Mouse (Mus musculus) neural tube, embryonic 13.5 days (tissue): ENCODE results near the gene Fam3a. TPM values are rescaled to one million over a fixed set of nuclear protein-coding genes. Genes with fewer than 3 reads are reported as not detected.

ENCODE experiments used
- ATAC-seq: fragments of 200-750 bp; cut with Nextera tagmentation; 2 replicates; pipeline ENCODE4 v1.8.0; 2017; ENCODE audit warnings: low read depth, mild to moderate bottlenecking, moderate TSS enrichment, moderate library complexity
- H3K27ac ChIP-seq: fragments of 300-500 bp; sonication (generic); replicated peaks from 2 replicates; pipeline ENCODE4 v1.5.1; 2015; ENCODE audit warnings: moderate library complexity, mild to moderate bottlenecking, inconsistent platforms
- H3K27me3 ChIP-seq: fragments of 300-500 bp; sonication (generic); 2 replicates; pipeline ENCODE4 v1.6.1; 2015; ENCODE audit warnings: mild to moderate bottlenecking, inconsistent platforms
- H3K36me3 ChIP-seq: fragments of 300-500 bp; sonication (generic); 2 replicates; pipeline ENCODE4 v1.6.1; 2015; ENCODE audit warnings: mild to moderate bottlenecking, inconsistent platforms
- H3K4me1 ChIP-seq: fragments of 300-500 bp; sonication (generic); replicated peaks from 2 replicates; pipeline ENCODE4 v1.6.1; 2015; ENCODE audit warnings: inconsistent platforms
- H3K4me2 ChIP-seq: fragments of 300-500 bp; sonication (generic); 2 replicates; pipeline ENCODE4 v1.6.1; 2015; ENCODE audit warnings: inconsistent platforms, mild to moderate bottlenecking, moderate library complexity
- H3K4me3 ChIP-seq: fragments of 300-500 bp; sonication (generic); 2 replicates; pipeline ENCODE4 v1.5.1; 2015; ENCODE audit warnings: mild to moderate bottlenecking, inconsistent platforms
- H3K9ac ChIP-seq: fragments of 300-500 bp; sonication (generic); 2 replicates; pipeline ENCODE4 v1.6.1; 2015; ENCODE audit warnings: moderate library complexity, mild to moderate bottlenecking, inconsistent platforms
- H3K9me3 ChIP-seq: fragments of 300-500 bp; sonication (generic); 2 replicates; pipeline ENCODE4 v1.6.1; 2016; ENCODE audit warnings: inconsistent platforms
- WGBS: fragments of 180-500 bp; shearing (Covaris S2); methylation state at CpG from one replicate; pipeline ENCODE4 v1.1.7; 2015; 5-methylcytosine and 5-hydroxymethylcytosine counted together
- polyA plus RNA-seq: library from polyadenylated mRNA; unstranded; fragments of >200 nt; fragmentation: Nextera tagmentation; extraction: Ambion mirVana; gene quantifications from 2 replicates; pipeline ENCODE4 v1.2.1, GENCODE M21; 2015

Fam3a gene
- 32.0 and 34.4 TPM in 2 replicates for polyA plus RNA-seq

DNA sequence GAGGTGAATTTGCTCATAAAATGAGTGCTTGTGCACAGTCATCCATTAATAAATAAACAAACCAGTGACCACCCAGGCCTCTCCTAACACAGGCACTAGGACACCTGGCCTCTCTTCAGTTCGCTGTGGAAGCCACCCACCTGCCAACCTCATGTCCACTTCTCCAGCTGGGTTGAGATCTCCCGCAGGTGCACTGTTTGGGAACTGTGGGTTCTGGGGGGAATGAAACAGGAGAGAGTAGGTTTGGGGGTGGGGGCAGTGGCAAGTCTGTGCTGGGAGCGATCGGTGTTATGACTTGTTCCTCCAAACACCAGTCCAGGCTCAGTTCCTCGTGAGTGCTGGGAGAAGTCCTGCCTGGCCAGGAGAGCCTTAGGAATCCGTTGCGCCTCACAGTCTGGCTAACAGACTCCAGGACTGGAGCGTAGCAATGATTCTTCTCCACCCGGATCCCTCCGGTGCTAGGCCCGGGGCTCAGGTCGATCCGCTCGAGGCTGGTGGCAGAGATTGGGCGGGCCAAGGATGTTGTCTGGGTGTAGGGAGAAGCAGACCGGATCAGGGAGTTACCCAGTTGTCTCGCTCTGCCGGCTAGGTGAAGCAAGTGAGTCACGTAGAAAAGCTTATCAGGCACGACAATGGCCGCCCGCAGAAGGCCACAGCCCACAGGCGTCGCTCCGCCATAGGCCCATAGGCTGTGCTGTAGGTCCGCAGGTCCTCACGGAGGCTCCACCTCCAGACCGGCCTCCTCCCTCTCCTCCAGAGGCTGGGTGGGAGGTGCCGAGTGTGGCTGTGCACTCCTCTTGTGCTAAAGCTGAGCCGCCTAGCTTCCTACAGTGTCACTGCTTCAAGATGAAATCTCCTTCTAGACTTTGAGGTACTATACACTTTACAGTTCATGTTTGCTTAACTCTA is at the start of gene Fam3a, which contains the start of gene Ikbkg:
Fam3a (minus strand) TSS at position 738 of the 909 bp plus-strand sequence.
Ikbkg (plus strand) TSS at position 756 of the 909 bp plus-strand sequence.
- 22% methylated on average over 30 of the region's 30 CpGs for WGBS

DNA sequence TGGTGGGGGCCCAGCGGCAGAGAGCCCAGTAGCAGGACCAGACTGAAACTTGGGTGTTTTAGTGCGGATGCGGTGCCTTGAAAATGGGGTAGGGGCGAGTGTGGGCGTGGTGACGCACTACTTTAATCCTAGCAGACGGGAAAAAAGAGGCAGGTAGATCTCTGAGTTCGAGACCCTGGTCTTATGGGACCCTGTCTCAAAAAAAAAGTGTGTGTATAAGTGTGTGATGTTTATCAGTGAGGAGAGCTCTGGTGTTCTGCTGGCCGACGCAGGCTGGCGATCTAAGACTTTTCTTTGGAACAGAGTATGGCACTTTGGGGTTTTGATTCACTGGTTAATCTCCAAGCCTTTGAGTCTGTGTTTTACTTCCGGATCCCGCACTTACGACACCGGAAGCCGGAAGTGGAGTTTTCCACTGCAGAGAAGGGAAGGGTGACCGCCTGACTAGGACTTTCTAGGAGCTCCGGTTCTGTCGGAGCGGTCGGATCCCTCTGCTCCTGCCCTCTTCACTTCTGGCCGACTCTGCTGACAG is 36.3 kb upstream of the Fam3a start:
- Histone ChIP-seq H3K9ac (peak overlapping the region; percentile 64), H3K36me3 (peaks cover 12% of the 10 kb centered on the region), H3K9me3 (no peaks in the 10 kb centered on the region), H3K4me2 (peak overlapping the region; percentile 61), H3K27me3 (no peaks in the 10 kb centered on the region), H3K27ac (peak overlapping the region; percentile 86), H3K4me3 (peak overlapping the region; percentile 50), H3K4me1 (peaks cover 11% of the 10 kb centered on the region)
- ATAC-seq = peak; percentile 67
- WGBS = 16% methylated on average over 22 of the region's 22 CpGs

More for the DNA sequence above, at the start of gene Fam3a, which contains the start of gene Ikbkg:
- peak; percentile 100 for ATAC-seq
- peak within 1 kb of the TSS; percentile 64 for H3K4me2 ChIP-seq
- H3K9ac ChIP-seq = peak within 1 kb of the TSS; percentile 79
- peak within 1 kb of the TSS; percentile 88 for H3K27ac ChIP-seq
- H3K4me3 ChIP-seq = peak within 1 kb of the TSS; percentile 51
- no peaks in the 10 kb centered on the region for H3K27me3 ChIP-seq
- H3K9me3 ChIP-seq = no peaks in the 10 kb centered on the region
- no peaks in the 10 kb centered on the region for H3K36me3 ChIP-seq
- H3K4me1 ChIP-seq = peaks cover 16% of the 10 kb centered on the region; the same call in 1 of the 2 replicates

DNA sequence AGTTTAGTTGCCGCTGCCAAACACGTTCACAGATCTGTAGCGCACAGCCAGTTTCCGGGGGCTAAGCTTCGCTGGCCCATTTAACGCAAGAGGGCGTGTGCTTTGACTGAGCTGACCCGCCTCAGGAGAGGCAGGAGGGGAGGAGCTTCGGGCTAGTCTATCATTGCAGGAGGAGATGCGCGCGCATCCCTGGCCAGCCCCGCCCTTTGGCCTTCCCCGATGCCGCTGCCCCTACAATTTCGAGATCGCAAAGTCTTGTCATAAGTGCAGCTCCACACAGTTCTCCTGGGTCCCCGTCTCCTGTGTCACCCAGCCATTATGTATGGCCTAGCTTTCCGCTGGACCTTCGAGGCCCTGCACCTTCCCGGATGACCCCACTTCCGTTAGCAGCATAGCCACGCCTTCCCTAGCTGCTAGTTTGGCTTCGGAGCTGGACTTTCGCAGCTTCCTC is 35.8 kb upstream of the Fam3a start, which contains the start of gene G6pdx:
G6pdx (minus strand) TSS at position 369 of the 451 bp plus-strand sequence.
- Histone ChIP-seq H3K9ac (peak within 1 kb of the TSS; percentile 68), H3K4me1 (peaks cover 11% of the 10 kb centered on the region), H3K27me3 (no peaks in the 10 kb centered on the region), H3K36me3 (peaks cover 8% of the 10 kb centered on the region; the same call in 1 of the 2 replicates), H3K4me3 (peak within 1 kb of the TSS; percentile 50), H3K9me3 (no peaks in the 10 kb centered on the region), H3K4me2 (peak within 1 kb of the TSS; percentile 61), H3K27ac (peak within 1 kb of the TSS; percentile 86)
- peak; percentile 87 for ATAC-seq
- 16% methylated on average over 25 of the region's 25 CpGs for WGBS

DNA sequence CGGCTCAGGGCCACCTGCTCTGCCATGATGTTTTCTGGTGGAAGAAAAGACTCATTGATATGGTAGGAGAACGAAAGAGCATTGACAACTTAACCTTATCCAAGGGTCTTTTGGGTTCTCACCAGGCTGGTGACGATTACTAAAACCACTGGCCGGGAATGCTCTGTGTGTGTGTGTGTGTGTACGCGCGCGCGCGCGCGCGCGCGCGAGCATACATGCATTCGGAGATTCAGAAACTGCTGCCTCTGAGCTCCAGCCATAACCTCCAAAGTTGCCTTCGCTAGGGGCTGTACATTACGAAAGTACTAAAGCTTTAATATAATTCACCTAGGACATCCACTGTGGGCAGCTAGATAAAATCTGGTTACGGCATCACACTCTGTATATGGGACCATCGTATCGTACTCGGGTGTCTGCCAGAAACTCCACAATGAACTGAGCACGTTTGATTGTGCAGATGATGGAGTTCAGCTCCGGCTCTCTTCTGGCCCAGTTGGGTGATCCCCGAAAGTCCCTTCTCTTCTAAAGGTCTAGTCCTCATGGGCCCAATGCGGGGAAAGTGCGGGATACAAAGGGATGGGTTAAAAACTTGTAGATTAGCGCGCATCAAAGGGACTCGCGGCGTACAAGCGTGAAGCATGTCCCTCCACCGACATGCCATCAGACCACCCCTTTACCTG is 35.2 kb upstream of the Fam3a start:
- H3K36me3 ChIP-seq = peaks cover 4% of the 10 kb centered on the region; the same call in 1 of the 2 replicates
- 22% methylated on average over 35 of the region's 35 CpGs for WGBS
- peak overlapping the region; percentile 86 for H3K27ac ChIP-seq
- H3K4me3 ChIP-seq = peak overlapping the region; percentile 50
- H3K4me2 ChIP-seq = peak overlapping the region; percentile 61
- peak; percentile 57 for ATAC-seq
- peaks cover 11% of the 10 kb centered on the region for H3K4me1 ChIP-seq
- no peaks in the 10 kb centered on the region for H3K27me3 ChIP-seq
- H3K9me3 ChIP-seq = no peaks in the 10 kb centered on the region
- peak overlapping the region; percentile 68 for H3K9ac ChIP-seq

DNA sequence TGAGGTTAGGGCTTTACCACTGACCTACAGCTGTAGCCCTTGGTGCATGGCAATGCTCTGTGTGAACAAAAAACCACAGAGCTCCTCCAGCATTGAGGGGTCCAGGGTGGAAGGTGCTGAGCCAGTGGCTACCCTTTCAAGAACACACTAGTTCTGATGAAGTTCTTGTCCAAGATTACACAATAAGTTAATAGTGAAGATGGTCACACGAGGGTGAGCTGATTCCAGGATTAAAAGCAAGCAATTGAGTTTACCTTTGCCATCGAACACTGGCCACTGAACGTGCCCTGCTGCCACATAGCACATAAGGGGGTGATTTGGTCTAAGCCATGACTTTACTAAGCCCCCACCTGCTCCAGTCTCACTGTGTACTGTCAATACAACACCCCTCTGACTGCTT is 34.0 kb upstream of the Fam3a start:
- Histone ChIP-seq H3K9me3 (no peaks in the 10 kb centered on the region), H3K4me3 (no peak overlapping the region), H3K9ac (no peak overlapping the region), H3K27ac (no peak overlapping the region), H3K27me3 (no peaks in the 10 kb centered on the region), H3K36me3 (no peaks in the 10 kb centered on the region), H3K4me2 (no peak overlapping the region), H3K4me1 (peaks cover 11% of the 10 kb centered on the region)
- WGBS = 93% methylated on average over 3 of the region's 3 CpGs
- ATAC-seq = no peak

DNA sequence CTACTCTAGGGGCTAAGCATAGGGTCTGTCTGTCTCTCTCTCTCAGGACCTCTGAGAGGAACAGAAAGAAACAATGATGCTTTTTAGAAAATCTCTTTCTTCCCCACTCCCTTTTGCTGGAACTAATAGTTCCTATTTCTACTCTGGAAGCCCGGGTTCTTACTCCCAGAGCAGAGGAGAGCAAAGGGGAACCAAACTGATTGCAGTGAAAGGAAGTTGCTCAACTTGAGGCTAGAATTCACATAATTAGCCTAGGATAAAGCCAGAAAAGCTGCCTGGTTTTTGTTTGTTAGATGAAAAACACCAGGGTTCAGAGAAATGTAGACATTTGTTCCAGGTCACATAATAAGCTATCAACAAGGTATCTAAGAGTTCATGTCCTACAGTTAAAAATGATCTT is 33.2 kb upstream of the Fam3a start:
- Histone ChIP-seq H3K9me3 (no peaks in the 10 kb centered on the region), H3K27me3 (no peaks in the 10 kb centered on the region), H3K27ac (no peak overlapping the region), H3K4me1 (peaks cover 11% of the 10 kb centered on the region), H3K36me3 (no peaks in the 10 kb centered on the region), H3K4me2 (no peak overlapping the region), H3K4me3 (no peak overlapping the region), H3K9ac (no peak overlapping the region)
- ATAC-seq = no peak
- 63% methylated on average over 1 of the region's 1 CpGs for WGBS

DNA sequence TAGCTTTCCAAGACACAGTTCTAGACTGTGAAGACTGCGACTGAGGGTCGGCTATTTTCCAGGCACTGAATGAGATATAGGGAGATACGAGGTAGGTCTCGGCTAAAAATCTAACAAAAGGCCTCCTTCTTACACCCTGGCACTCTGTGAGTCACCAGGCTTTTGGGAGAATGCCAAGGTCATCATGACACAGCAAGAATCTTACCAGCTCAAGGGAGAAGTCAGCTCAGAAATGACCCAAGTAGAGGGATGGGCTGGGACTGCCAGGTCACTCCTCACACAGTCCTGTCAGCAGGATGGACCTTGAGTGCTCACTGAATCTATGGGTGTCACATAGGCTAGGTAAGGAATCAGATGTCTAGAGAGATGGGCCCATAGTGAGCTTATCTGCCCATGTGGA is 32.1 kb upstream of the Fam3a start:
- Histone ChIP-seq H3K27ac (no peak overlapping the region), H3K4me2 (no peak overlapping the region), H3K9me3 (no peaks in the 10 kb centered on the region), H3K36me3 (no peaks in the 10 kb centered on the region), H3K4me3 (no peak overlapping the region), H3K9ac (no peak overlapping the region), H3K27me3 (no peaks in the 10 kb centered on the region), H3K4me1 (peaks cover 8% of the 10 kb centered on the region)
- ATAC-seq = no peak
- WGBS = 94% methylated on average over 4 of the region's 4 CpGs

DNA sequence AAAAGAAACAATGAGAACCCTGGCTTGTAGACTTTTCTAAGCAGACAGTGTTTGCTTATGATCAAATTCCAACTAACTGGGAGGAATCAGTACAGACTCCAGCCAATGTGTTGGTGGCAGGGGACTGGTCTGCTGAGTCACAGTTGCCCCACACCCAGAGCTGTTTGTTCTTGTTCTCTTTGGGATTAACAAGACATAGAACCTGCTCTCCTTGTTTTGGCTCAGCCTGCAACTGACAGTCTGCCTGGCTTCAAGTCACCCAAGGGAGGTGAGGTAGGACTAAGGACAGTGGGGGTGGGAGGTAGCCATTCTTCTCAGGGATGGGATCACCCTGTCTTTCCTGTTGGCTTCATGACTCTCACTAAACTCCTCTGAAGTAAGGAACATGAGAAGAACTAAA is 31.4 kb upstream of the Fam3a start:
- no peak for ATAC-seq
- H3K4me3 ChIP-seq = no peak overlapping the region

DNA sequence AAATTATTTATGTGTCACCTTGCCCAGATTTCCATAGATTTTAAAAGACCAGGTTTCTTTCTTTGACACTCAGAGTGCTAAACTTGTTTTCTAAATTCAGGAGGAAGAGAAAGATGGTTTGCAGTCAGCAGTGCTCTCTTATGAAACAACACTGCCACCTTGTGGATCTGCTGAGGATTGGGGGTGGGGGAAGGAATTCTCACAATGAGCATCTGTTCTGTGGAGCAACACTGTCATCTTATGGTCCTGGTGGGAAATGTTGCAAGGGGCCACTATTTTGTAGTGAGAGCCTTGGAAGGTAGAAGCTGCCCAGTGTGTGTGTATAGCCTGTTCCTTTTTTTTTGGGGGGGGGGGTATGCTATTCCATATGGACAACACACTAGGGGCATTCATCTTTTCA is 20.3 kb upstream of the Fam3a start:
- Histone ChIP-seq H3K36me3 (peaks cover 12% of the 10 kb centered on the region; the same call in 1 of the 2 replicates), H3K4me2 (no peak overlapping the region), H3K9ac (no peak overlapping the region), H3K27me3 (no peaks in the 10 kb centered on the region), H3K4me3 (no peak overlapping the region), H3K4me1 (no peaks in the 10 kb centered on the region), H3K9me3 (no peaks in the 10 kb centered on the region), H3K27ac (no peak overlapping the region)
- peak; percentile 77; the same call in 1 of the 2 replicates for ATAC-seq

More for the DNA sequence above, 31.4 kb upstream of the Fam3a start:
- peaks cover 6% of the 10 kb centered on the region for H3K4me1 ChIP-seq
- H3K27me3 ChIP-seq = no peaks in the 10 kb centered on the region
- H3K9ac ChIP-seq = no peak overlapping the region
- no peak overlapping the region for H3K27ac ChIP-seq
- no peak overlapping the region for H3K4me2 ChIP-seq
- H3K36me3 ChIP-seq = no peaks in the 10 kb centered on the region
- H3K9me3 ChIP-seq = no peaks in the 10 kb centered on the region

DNA sequence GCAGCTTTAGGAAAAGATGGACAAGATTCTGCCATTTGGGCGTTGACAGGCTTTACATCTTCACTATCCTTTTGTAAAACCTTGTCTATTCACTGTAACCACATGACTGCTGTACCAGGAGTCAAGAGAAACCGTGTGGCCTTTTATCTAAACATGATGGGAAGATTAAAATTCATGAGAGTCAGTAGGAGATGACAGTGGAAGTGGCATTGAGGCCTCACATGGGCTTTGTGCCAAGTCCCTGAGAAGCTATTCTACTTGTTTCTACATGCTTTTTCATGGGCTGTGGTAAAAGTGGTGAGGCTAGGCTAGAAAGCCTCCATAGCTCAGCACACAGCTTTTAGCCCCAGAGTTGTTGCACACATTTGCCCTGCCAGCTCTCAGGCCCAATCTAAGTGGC is 15.3 kb upstream of the Fam3a start:
- no peak for ATAC-seq
- no peaks in the 10 kb centered on the region for H3K27me3 ChIP-seq
- H3K4me1 ChIP-seq = no peaks in the 10 kb centered on the region
- no peak overlapping the region for H3K9ac ChIP-seq
- 39% methylated on average over 2 of the region's 2 CpGs for WGBS
- H3K9me3 ChIP-seq = no peaks in the 10 kb centered on the region
- H3K36me3 ChIP-seq = peaks cover 8% of the 10 kb centered on the region; the same call in 1 of the 2 replicates
- H3K4me2 ChIP-seq = no peak overlapping the region
- H3K27ac ChIP-seq = no peak overlapping the region
- no peak overlapping the region for H3K4me3 ChIP-seq

DNA sequence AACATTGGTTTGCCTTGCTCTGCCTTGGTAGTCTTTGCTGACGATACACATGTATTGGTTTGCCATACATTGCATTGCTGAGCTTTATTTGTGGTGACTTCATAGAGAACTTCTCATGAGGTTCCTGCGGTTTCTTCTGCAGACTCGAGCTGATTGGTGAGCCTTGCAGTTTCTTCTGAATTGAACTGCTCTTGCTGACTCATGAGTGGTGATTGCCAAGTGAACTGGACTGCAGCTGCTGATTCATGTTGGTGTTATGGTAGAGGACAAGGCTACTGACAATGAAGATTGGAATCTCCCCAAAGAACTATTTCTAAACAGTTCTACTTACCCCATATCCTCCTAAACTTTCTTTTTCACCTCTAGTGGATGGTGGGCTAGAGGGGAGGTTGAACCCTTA is 7.1 kb upstream of the Fam3a start:
- Histone ChIP-seq H3K9me3 (no peaks in the 10 kb centered on the region), H3K4me2 (no peak overlapping the region), H3K27ac (no peak overlapping the region), H3K4me1 (no peaks in the 10 kb centered on the region), H3K4me3 (no peak overlapping the region), H3K36me3 (no peaks in the 10 kb centered on the region), H3K9ac (no peak overlapping the region), H3K27me3 (no peaks in the 10 kb centered on the region)
- WGBS = 84% methylated on average over 3 of the region's 3 CpGs
- no peak for ATAC-seq

DNA sequence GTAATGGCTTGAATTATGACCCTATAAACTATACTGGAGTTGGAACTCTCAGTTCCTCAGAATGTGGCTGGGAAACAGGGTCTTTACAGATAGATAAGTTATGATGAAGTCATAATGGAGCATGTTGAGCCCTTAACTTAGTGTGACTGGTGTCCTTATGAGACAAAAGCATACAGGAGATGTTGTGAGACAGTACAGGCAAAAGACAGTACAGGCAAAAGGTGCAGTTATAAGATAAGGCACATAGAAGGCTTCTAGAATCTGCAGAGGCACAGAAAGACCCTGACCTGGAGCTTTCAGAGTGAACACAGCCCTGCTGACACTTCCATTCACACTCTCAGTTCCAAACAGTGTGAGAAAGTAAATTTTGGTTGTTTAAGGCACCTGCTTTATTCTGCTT is 4.9 kb downstream of the Fam3a start:
- Histone ChIP-seq H3K36me3 (0 out of 2 replicates have a peak, but pooled peaks cover 17% of the 10 kb centered on the region), H3K4me2 (no peak overlapping the region), H3K9ac (no peak overlapping the region), H3K27ac (no peak overlapping the region), H3K9me3 (no peaks in the 10 kb centered on the region), H3K4me3 (no peak overlapping the region), H3K27me3 (no peaks in the 10 kb centered on the region), H3K4me1 (peaks cover 12% of the 10 kb centered on the region; the same call in 1 of the 2 replicates)
- no peak for ATAC-seq
